Mouse (Mus musculus) liver, adult 2 months (tissue): ENCODE results near the gene Ankrd44. TPM values are rescaled to one million over a fixed set of nuclear protein-coding genes. Genes with fewer than 3 reads are reported as not detected.

ENCODE experiments used
- DNase-seq: peaks from one replicate; pipeline ENCODE4 v3.0.0-alpha.2; 2011; ENCODE audit warnings: low read depth, low spot score; ENCODE audit errors: extremely low read depth
- H3K27ac ChIP-seq: fragments of 200-500 bp; replicated peaks from 2 replicates; pipeline ENCODE4 v1.5.1; 2012; ENCODE audit warnings: low read depth, mild to moderate bottlenecking, control low read depth, inconsistent platforms, low read length; ENCODE audit not compliant: insufficient read depth
- H3K27me3 ChIP-seq: fragments of 200-500 bp; 2 replicates; pipeline ENCODE4 v1.6.1; 2012; ENCODE audit warnings: mild to moderate bottlenecking, moderate library complexity, low read length, inconsistent platforms; ENCODE audit not compliant: control insufficient read depth, insufficient read depth
- H3K36me3 ChIP-seq: fragments of 200-500 bp; 2 replicates; pipeline ENCODE4 v1.6.1; 2012; ENCODE audit warnings: low read length, inconsistent platforms; ENCODE audit not compliant: control insufficient read depth, insufficient read depth
- H3K4me1 ChIP-seq: fragments of 200-500 bp; 2 replicates; pipeline ENCODE4 v1.6.1; 2011; ENCODE audit warnings: low read length; ENCODE audit not compliant: control insufficient read depth, insufficient read depth
- H3K4me3 ChIP-seq: fragments of 200-500 bp; 2 replicates; pipeline ENCODE4 v1.5.1; 2011; ENCODE audit warnings: low read depth, mild to moderate bottlenecking, control low read depth, low read length, moderate library complexity; ENCODE audit not compliant: insufficient read depth
- H3K79me2 ChIP-seq: fragments of 200-500 bp; 2 replicates; pipeline ENCODE4 v1.6.1; 2012; ENCODE audit warnings: inconsistent platforms, mild to moderate bottlenecking, low read length, moderate library complexity; ENCODE audit not compliant: control insufficient read depth, insufficient read depth
- H3K9ac ChIP-seq: fragments of 200-500 bp; 2 replicates; pipeline ENCODE4 v1.6.1; 2012; ENCODE audit warnings: low read depth, mild to moderate bottlenecking, control low read depth, inconsistent platforms, low read length
- CTCF ChIP-seq: fragments of 200-500 bp; IDR thresholded peaks from 2 replicates; pipeline ENCODE4 v1.5.1; 2011; ENCODE audit warnings: low read depth, low read length, control low read depth
- POLR2A ChIP-seq: fragments of 200-500 bp; IDR thresholded peaks from 2 replicates; pipeline ENCODE4 v1.6.1; 2011; ENCODE audit warnings: low read length, control low read depth; ENCODE audit not compliant: insufficient read depth; ENCODE audit errors: extremely low read depth
- WGBS: fragments of 180-500 bp; shearing (Covaris S2); methylation state at CpG from one replicate; pipeline ENCODE4 v1.1.7; 2018; 5-methylcytosine and 5-hydroxymethylcytosine counted together
- polyA plus RNA-seq: library from polyadenylated mRNA; depleted of rRNA; stranded (reverse); fragments of >200 nt; gene quantifications from 2 replicates; pipeline ENCODE4 v1.2.3, GENCODE M21; 2012
- total RNA-seq: library from RNA; depleted of rRNA; stranded (reverse); fragments of >200 nt; gene quantifications from 2 replicates; pipeline ENCODE4 v1.2.3, GENCODE M21; 2014

Gene Ankrd44
- total and polyA plus RNA-seq, 2 experiments, result 2.3 to 8.5 TPM

DNA sequence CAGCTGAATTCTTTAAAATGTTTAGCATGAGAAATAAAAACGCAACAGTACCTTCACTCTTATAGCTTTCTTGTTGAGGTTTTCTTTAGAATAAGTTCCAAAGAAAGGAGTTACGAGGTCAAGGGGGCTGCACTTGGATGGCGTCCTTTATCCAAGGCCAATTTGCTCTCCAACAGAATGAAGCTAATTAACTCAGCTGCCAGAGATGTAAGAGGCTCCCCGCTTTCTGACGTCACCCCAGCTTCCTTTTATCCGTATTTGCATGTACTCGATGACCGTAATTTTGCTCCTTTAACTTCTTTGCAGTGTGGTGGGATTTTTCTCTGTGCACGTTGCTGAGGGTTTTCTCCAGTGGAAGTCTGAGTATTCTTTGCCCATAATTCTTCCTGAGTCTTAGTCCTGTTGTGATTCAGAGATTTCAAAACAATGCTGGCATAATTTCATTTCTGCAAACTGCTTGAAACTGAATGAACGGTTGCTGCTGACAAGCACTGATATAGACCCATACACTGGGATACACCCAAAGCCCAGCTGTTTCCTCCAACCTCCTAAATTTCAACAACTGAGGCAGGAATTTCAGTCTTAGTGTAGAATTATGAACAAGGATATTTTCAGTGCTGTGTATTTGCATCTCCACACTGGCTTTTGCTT, 48.6 kb downstream of the Ankrd44 start:
- Histone ChIP-seq H3K9ac (no peak overlapping the region), H3K27ac (no peak overlapping the region), H3K4me3 (no peak overlapping the region), H3K27me3 (no peaks in the 10 kb centered on the region), H3K79me2 (no peaks in the 10 kb centered on the region; the same call in 1 of the 2 replicates), H3K4me1 (no peaks in the 10 kb centered on the region; the same call in 1 of the 2 replicates), H3K36me3 (no peaks in the 10 kb centered on the region)
- TF ChIP-seq CTCF (no peak), POLR2A (no peak)
- DNase-seq, result no peak
- WGBS, result 86% methylated on average over 10 of the region's 10 CpGs

DNA sequence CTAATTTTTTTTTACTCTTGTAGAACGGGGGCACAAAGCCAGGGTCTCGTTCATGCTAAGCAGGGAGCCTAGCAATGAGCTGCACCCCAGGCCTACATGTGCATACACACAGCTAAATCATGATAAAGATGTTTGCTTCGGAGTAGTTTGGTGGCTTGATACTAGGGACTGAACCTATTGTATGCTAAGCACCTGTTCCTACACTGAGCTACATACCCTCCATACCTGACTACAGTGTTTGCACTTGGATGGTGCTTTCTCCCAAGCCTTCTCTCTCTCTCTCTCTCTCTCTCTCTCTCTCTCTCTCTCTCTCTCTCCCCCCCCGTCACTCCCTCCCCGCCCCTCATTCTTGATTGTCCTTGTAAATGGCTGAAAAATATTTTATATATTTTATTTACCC, 49.2 kb downstream of the Ankrd44 start:
- Histone ChIP-seq H3K27ac (no peak overlapping the region), H3K79me2 (no peaks in the 10 kb centered on the region; the same call in 1 of the 2 replicates), H3K36me3 (no peaks in the 10 kb centered on the region), H3K27me3 (no peaks in the 10 kb centered on the region), H3K4me1 (no peaks in the 10 kb centered on the region), H3K9ac (no peak overlapping the region), H3K4me3 (no peak overlapping the region)
- 94% methylated on average over 5 of the region's 5 CpGs for WGBS
- DNase-seq, result no peak
- no peak for TF ChIP-seq POLR2A
- no peak for TF ChIP-seq CTCF

DNA sequence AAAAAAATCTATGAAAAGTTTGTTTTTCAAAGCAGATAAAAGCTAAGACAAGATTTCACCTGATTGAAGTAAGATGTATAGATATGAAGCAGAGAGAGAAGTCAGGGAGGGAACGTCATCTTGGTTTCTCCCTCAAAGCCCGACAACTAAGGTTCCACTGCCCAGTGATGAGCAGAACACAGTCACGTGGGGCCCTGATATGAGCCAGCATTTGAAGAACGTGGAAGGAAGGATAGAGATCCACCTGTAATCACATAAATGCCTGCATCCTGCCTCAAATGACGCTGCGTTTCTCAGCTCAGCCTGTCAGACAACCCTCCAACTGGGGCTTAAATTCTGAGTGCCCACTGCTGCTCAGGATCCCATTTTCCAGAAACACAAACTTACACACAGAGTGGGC, 52.1 kb downstream of the Ankrd44 start:
- Histone ChIP-seq H3K4me1 (no peaks in the 10 kb centered on the region), H3K36me3 (no peaks in the 10 kb centered on the region), H3K9ac (no peak overlapping the region), H3K27ac (no peak overlapping the region), H3K27me3 (no peaks in the 10 kb centered on the region), H3K79me2 (peaks cover 3% of the 10 kb centered on the region; the same call in 1 of the 2 replicates), H3K4me3 (no peak overlapping the region)
- no peak for DNase-seq
- TF ChIP-seq POLR2A (no peak), CTCF (no peak)
- 88% methylated on average over 6 of the region's 6 CpGs for WGBS

DNA sequence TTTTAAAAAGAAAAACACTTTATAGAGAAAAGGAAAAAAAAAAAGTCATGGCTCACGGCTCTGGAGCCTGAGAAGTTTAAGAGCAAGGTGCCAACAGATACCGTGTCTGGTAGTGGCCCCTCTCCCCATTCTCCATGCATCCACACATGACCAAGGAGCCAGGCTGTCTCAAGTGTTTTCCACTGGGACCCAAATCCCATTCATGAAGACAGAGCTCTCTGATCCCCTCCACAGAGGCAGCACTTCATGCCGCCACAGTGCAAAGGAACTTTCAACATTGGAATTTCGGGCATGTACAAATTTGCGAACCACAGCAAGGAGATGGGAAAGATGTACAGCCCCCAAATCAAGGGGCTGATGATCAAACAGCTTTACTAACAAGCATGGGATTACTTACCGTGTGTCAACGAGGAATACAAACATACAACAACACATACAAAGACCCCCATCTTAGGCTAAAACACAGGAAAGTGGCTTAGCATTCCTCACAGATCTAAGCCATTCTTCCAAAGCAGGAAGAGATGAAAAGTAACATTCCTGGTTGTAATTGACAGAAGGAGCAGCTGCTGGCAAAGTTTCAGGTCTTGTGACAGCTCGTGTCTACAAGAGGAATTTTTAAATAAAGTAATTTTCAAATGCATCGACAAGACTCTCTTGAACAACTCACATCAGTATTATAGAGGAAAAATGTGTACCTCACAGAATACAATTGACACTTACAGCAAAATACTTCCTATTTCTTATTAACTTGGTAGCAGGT, 53.1 kb downstream of the Ankrd44 start:
- Histone ChIP-seq H3K4me1 (no peaks in the 10 kb centered on the region), H3K36me3 (no peaks in the 10 kb centered on the region), H3K27ac (no peak overlapping the region), H3K27me3 (no peaks in the 10 kb centered on the region), H3K4me3 (no peak overlapping the region), H3K9ac (no peak overlapping the region), H3K79me2 (peaks cover 6% of the 10 kb centered on the region; the same call in 1 of the 2 replicates)
- DNase-seq, result no peak
- WGBS, result 84% methylated on average over 9 of the region's 9 CpGs
- TF ChIP-seq POLR2A, result no peak
- TF ChIP-seq CTCF, result no peak

DNA sequence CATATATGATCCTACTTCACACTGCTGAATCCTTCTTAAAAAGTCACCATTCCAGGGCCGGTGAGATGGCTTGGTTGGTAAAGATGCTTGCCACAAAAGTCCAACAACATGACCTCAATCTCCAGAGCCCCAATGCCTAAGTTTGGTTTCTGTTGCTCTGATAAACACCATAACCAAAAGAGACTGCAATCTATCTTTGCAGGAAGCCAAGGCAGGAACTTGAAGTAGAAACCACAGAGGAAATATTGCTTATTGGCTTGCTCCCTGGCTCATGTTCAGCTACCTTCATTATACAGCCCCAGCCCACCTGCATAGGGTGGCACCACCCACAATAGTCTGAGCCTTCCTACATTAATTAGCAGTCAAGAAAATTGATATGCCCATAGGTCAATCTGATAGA, 54.9 kb downstream of the Ankrd44 start:
- Histone ChIP-seq H3K9ac (no peak overlapping the region), H3K27me3 (no peaks in the 10 kb centered on the region), H3K4me1 (no peaks in the 10 kb centered on the region), H3K79me2 (peaks cover 6% of the 10 kb centered on the region; the same call in 1 of the 2 replicates), H3K4me3 (no peak overlapping the region), H3K36me3 (no peaks in the 10 kb centered on the region), H3K27ac (no peak overlapping the region)
- WGBS, result 96% methylated on average over 1 of the region's 1 CpGs
- no peak for DNase-seq
- TF ChIP-seq POLR2A (no peak), CTCF (no peak)

DNA sequence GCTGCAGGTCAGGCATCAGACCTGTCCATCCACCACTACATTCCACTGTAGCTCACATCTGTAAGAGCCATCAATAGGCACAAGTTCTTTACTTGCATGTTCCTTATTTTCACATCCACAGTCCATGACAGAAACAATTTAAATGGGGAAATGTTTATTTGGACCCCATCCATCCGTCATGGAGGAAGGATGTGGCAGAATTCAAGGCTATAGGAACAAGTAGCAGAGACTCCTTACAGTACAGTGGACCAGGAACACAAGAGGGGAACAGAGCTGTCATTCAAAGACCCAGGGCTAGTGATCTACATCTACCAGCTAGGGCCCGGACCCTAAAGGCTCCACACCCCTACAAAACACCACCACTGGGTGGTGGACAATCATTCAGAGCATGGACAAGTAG, 55.6 kb downstream of the Ankrd44 start:
- no peaks in the 10 kb centered on the region for H3K36me3 ChIP-seq
- WGBS, result 86% methylated on average over 2 of the region's 2 CpGs
- H3K9ac ChIP-seq, result no peak overlapping the region
- H3K4me1 ChIP-seq, result no peaks in the 10 kb centered on the region
- H3K27ac ChIP-seq, result no peak overlapping the region
- TF ChIP-seq CTCF (no peak), POLR2A (no peak)
- peaks cover 11% of the 10 kb centered on the region; the same call in 1 of the 2 replicates for H3K79me2 ChIP-seq
- no peak for DNase-seq
- no peaks in the 10 kb centered on the region for H3K27me3 ChIP-seq
- H3K4me3 ChIP-seq, result no peak overlapping the region
